19 mouse cellular contexts compared by ENCODE assay signal in genomic region chr2:114774278-114774677, GRCm38 (mm10).
"Had no signal": no experiment of that assay in that cellular context is flagged by ENCODE, and none has a peak within 500 bp of the region (broad histone marks: within the 10 kb centered on the region; RNA-seq: fewer than 3 reads in every experiment).

No protein-coding gene starts in this region.

- DNase-seq: kidney, adult 11 months; kidney, postnatal 14 days; kidney, postnatal 4 days; lung, adult 2 months; lung, postnatal 14 days; lung, postnatal 4 days; midbrain, embryonic 14.5 days; right cerebral cortex, postnatal 14 days; right cerebral cortex, postnatal 4 days; thymus, adult 2 months; thymus, postnatal 14 days; thymus, postnatal 4 days had no signal

- H3K4me2 ChIP-seq: intestine, embryonic 15.5 days; limb, embryonic 13.5 days; liver, embryonic 12.5 days; liver, embryonic 15.5 days; midbrain, embryonic 11.5 days had no signal

- H3K36me3 ChIP-seq: intestine, embryonic 15.5 days; limb, embryonic 10.5 days; limb, embryonic 13.5 days; liver, embryonic 12.5 days; liver, embryonic 15.5 days had no signal

- H3K4me1 ChIP-seq: intestine, embryonic 15.5 days; liver, embryonic 12.5 days; liver, embryonic 15.5 days had no signal

- H3K9ac ChIP-seq: intestine, embryonic 15.5 days; limb, embryonic 13.5 days; liver, embryonic 12.5 days; liver, embryonic 15.5 days had no signal

- H3K4me3 ChIP-seq: intestine, embryonic 15.5 days; limb, embryonic 10.5 days; limb, embryonic 13.5 days; liver, embryonic 12.5 days; liver, embryonic 15.5 days had no signal

- ATAC-seq: intestine, embryonic 15.5 days; liver, embryonic 12.5 days had no signal

- H3K9me3 ChIP-seq: intestine, embryonic 15.5 days; limb, embryonic 10.5 days; limb, embryonic 13.5 days; liver, embryonic 12.5 days; liver, embryonic 15.5 days had no signal

- H3K27me3 ChIP-seq: intestine, embryonic 15.5 days; limb, embryonic 13.5 days; liver, embryonic 12.5 days; liver, embryonic 15.5 days had no signal

- H3K27ac ChIP-seq: intestine, embryonic 15.5 days; limb, embryonic 10.5 days; limb, embryonic 13.5 days; liver, embryonic 12.5 days; liver, embryonic 15.5 days; stomach, postnatal 0 days had no signal
